Mouse (Mus musculus) ES-E14 (cell line): Measurements from ENCODE around the gene Chchd6.

Experiments
- HCFC1 ChIP-seq: IDR thresholded peaks from 2 replicates; pipeline ENCODE4 v1.6.1; 2012; ENCODE audit warnings: low read length, inconsistent platforms, borderline replicate concordance; ENCODE audit not compliant: insufficient read depth
- ZC3H11A ChIP-seq: IDR thresholded peaks from 2 replicates; pipeline ENCODE4 v1.6.1; 2012; ENCODE audit warnings: low read depth, mild to moderate bottlenecking, inconsistent platforms, low read length, borderline replicate concordance

GRCm38 (mm10) chr6:89341981-89342380 lies 253.5 kb downstream of the Chchd6 start:
- no peak for TF ChIP-seq HCFC1
- no peak for TF ChIP-seq ZC3H11A
